Mouse (Mus musculus): ENCODE data around the gene Cotl1. TPM values are rescaled to one million over a fixed set of nuclear protein-coding genes. Genes with fewer than 3 reads are reported as not detected.
"Not testable (repeated sequence)": the region's sequence is repeated elsewhere in the genome, so short reads cannot be mapped to it uniquely, and the experiment has no call there.

Gene Cotl1
- total RNA-seq (2014; fragmentation: Nextera tagmentation) (24.4 and 63.9 TPM in 2 replicates), total RNA-seq (2017) (30.4 and 44.2 TPM in 2 replicates)

DNA sequence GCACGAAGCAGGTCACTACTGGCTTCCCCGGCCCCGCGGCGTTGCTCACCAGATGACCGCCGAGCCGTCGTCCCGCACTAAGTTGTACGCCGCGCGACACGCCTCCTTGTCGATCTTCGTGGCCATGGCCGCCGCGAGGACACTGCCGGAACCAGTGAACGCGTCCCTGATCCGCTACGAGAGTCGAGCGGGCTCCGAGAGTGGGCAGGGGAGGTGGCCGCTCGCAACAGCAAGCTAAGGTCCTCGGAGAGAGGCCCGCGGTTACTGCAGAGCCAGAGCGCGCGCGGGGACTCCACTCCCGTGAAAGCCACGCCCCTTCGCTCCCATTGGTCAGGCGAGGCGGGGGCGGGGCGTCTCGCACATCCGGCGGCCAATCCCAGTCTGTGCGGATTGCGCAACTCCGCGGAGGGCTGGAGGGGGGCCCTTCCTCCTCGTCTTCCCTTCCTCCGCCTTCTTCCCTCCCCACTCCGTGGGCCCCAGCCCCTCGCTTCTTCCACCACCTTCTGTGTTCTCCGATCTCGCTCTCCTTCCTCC is at the start of gene Cotl1:
Gene Cotl1 (minus strand): TSS at position 270 of the 534 bp plus-strand sequence.
- ATAC-seq (replicated peaks; ENCODE audit: low FRiP score, low TSS enrichment, poor library complexity, severe bottlenecking), result peak; percentile 94

- no peak for ATAC-seq (replicated peaks; ENCODE audit: low FRiP score, low TSS enrichment, poor library complexity, severe bottlenecking)
These were observed 47.7 kb upstream of the Cotl1 start for GRCm38 (mm10) chr8:119888012-119888411.

GRCm38 (mm10) chr8:119887130-119887529 is 46.8 kb upstream of the Cotl1 start:
- ATAC-seq (replicated peaks; ENCODE audit: low FRiP score, low TSS enrichment, poor library complexity, severe bottlenecking), result 0 out of 2 replicates have a peak, but pooled peaks have one; percentile 41

- no peak for ATAC-seq (replicated peaks; ENCODE audit: low FRiP score, low TSS enrichment, poor library complexity, severe bottlenecking)
These were observed 45.3 kb upstream of the Cotl1 start for GRCm38 (mm10) chr8:119885612-119886011.

DNA sequence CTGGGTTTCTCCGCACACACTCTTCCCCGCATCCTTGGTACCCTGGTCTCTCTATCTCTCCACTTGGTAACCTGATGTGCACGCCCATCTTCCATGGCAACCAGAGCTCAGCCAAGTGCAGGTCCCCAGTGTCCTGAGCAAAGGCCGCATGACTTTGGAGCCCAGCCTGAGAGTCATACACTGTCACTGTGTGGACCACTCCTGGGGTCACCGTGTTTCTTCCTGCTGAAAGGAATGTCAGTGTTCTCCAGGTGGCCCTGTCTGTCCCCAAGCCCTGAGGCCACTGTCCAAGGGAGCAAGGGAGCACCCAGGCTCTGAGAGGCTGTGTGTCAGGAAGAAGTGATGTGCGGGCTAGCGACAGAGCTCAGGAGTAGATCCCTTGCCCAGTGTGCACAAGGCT is 42.9 kb upstream of the Cotl1 start:
- no peak for ATAC-seq (replicated peaks; ENCODE audit: low FRiP score, low TSS enrichment, poor library complexity, severe bottlenecking)

GRCm38 (mm10) chr8:119881917-119882316 is 41.6 kb upstream of the Cotl1 start:
- ATAC-seq (replicated peaks; ENCODE audit: low FRiP score, low TSS enrichment, poor library complexity, severe bottlenecking), result no peak

DNA sequence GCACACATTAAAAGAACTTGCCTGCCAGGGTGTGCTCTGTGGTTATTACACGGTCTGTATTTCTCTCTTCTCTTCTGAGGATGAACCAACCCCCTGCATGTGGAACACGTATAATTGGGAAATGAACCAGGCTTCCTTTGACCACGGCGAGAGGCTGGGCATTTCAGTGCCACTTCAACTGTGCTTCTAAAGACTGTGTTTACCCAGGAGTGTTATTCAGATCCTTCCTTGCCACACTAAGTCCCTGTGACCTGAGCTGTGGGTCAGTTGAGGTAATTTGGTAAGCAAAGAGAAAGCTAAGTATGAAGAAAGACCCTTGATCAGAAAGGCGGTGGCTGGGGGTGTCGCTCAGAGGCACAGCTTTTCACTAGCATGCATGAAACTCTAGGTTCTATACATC is 41.0 kb upstream of the Cotl1 start:
- no peak for ATAC-seq (replicated peaks; ENCODE audit: low FRiP score, low TSS enrichment, poor library complexity, severe bottlenecking)

- ATAC-seq (replicated peaks; ENCODE audit: low FRiP score, low TSS enrichment, poor library complexity, severe bottlenecking), result peak; percentile 95
These were observed 32.8 kb upstream of the Cotl1 start for GRCm38 (mm10) chr8:119873181-119873580.

GRCm38 (mm10) chr8:119869616-119870015 is 29.3 kb upstream of the Cotl1 start:
- no peak for ATAC-seq (replicated peaks; ENCODE audit: low FRiP score, low TSS enrichment, poor library complexity, severe bottlenecking)

DNA sequence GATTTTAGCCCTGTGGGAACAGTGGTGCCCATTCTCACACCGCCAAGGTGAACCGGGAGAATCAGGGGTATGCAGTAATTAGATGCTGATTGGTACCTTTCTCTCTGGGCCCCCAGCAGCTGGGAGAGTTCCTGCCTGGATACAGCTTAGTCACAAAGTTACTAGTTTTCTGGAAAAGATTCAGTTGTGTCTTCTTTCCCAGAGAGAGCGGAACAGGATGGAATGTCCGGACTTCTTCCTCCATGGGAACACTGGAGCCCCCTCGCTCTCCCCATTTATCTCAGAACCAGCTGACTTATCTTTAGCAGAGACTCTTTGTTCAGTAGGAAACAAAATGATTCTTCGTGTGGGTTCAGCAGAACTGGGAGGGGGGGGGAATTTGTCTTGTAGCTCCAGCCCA is 22.4 kb upstream of the Cotl1 start:
- no peak for ATAC-seq (replicated peaks; ENCODE audit: low FRiP score, low TSS enrichment, poor library complexity, severe bottlenecking)

DNA sequence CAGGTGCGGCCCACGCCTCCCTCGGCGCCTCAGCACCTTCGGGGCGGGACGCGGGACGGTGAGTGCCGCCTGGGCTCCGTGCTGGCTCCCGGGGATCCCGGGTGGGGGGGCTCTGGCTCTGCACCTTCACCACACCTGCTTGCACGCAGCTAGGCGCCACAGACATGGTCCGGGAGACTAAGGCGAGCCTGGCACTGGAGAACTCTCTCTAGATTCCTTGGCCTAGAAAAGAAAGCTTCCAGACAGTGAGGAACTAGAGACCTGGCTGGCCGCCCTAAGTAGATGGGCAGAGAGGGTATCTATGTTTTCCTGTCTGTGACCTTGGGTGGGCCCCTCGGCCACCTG is 22.0 kb upstream of the Cotl1 start:
- no peak; the same call in 1 of the 2 replicates for ATAC-seq (replicated peaks; ENCODE audit: low FRiP score, low TSS enrichment, poor library complexity, severe bottlenecking)

GRCm38 (mm10) chr8:119861706-119862389 is 21.5 kb upstream of the Cotl1 start, which contains the start of gene Klhl36:
Gene Klhl36 (plus strand): TSS chr8:119862266.
- peak; percentile 98 for ATAC-seq (replicated peaks; ENCODE audit: low FRiP score, low TSS enrichment, poor library complexity, severe bottlenecking)

GRCm38 (mm10) chr8:119857767-119858166 is 17.4 kb upstream of the Cotl1 start:
- ATAC-seq (replicated peaks; ENCODE audit: low FRiP score, low TSS enrichment, poor library complexity, severe bottlenecking), result no peak

GRCm38 (mm10) chr8:119855656-119856055 is 15.3 kb upstream of the Cotl1 start:
- ATAC-seq (replicated peaks; ENCODE audit: low FRiP score, low TSS enrichment, poor library complexity, severe bottlenecking), result peak; percentile 77

GRCm38 (mm10) chr8:119854035-119854434 is 13.7 kb upstream of the Cotl1 start:
- no peak for ATAC-seq (replicated peaks; ENCODE audit: low FRiP score, low TSS enrichment, poor library complexity, severe bottlenecking)

DNA sequence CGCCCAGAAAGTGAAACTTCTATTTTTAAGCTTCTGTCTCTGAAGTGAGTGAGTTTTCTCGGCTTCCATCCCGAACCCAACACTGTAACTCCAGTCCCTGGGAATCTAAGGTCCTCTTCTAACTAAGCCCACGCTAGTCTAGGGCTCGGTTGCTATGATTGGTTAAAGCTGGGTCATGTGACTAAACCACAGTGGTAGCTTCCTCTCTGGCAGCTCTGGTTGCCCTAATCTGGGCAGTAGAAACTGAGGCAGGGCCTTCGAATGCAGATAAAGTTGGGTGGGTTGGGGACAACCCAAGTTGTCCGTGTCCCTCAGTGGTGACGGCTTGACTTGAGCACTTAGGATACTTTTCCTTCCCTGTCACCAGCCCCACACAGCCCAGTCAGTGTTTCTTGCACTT is 13.2 kb upstream of the Cotl1 start:
- ATAC-seq (replicated peaks; ENCODE audit: low FRiP score, low TSS enrichment, poor library complexity, severe bottlenecking), result no peak

DNA sequence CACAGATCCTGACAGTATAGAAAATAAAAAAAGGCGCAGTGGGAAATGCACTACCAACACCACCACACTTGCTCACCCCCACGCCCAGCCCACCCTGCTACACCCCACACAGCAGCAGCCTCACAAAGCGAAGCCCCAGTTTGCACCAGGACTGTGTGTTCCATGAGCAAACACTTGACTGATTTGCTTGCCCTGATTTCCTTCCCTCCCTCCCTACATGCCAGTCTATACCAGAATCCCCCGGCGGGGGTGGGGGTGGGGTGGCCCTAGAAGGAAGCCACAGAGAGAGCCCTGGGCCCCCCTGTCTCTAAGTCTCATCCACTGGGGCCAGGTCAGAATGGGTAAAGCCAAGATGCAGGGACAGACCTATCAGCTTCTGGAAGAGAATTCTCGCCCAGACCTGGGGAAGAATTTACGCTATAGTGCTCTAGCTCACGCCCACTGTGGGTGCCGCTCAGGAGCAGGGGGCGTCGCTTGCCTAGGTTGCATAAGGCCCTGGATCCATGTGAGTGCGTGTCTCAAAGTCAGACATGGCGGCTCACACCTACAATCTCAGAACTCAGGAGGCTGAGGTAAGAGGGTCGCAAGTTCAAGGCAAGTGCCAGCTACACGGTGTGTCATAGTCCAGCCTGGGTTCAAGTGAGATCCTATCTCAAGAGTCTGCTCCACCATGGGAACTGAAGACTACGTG is 7.0 kb upstream of the Cotl1 start:
- 0 out of 2 replicates have a peak, but pooled peaks have one; percentile 23 for ATAC-seq (replicated peaks; ENCODE audit: low FRiP score, low TSS enrichment, poor library complexity, severe bottlenecking)

DNA sequence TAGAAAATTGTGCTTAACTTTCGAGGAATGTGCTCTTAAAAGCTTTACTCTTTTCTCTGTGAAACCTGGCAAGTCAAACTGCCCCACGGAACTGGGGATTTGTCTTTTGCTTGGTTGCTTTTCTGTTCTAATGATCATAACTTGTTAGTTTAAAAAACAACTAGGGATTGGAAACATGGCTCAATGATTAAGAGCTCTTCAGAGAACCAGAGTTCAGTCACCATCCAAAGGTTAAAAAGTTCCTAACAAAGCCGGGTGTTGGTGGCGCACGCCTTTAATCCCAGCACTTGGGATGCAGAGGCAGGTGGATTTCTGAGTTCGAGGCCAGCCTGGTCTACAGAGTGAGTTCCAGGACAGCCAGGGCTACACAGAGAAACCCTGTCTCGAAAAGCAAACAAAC is 5.4 kb upstream of the Cotl1 start:
- not testable (repeated sequence) for ATAC-seq (replicated peaks; ENCODE audit: low FRiP score, low TSS enrichment, poor library complexity, severe bottlenecking)

- ATAC-seq (replicated peaks; ENCODE audit: low FRiP score, low TSS enrichment, poor library complexity, severe bottlenecking), result no peak
These were observed 4.2 kb upstream of the Cotl1 start for GRCm38 (mm10) chr8:119844577-119844976.

- 0 out of 2 replicates have a peak, but pooled peaks have one; percentile 34 for ATAC-seq (replicated peaks; ENCODE audit: low FRiP score, low TSS enrichment, poor library complexity, severe bottlenecking)
These were observed 3.1 kb upstream of the Cotl1 start for GRCm38 (mm10) chr8:119843444-119843843.

Measured in megakaryocyte-erythroid progenitor cell, adult 5-6 weeks (primary cell).